Mouse (Mus musculus) G1E (cell line): Measurements from ENCODE around the gene Washc2.

ENCODE experiments used
- GATA2 ChIP-seq: IDR thresholded peaks from 2 replicates; pipeline ENCODE4 v1.6.1; 2012; ENCODE audit warnings: low read depth, low read length, inconsistent platforms, borderline replicate concordance
- POLR2AphosphoS5 ChIP-seq: IDR thresholded peaks from 2 replicates; pipeline ENCODE4 v1.6.1; 2012; ENCODE audit warnings: low read depth, low read length, inconsistent platforms; ENCODE audit not compliant: insufficient replicate concordance

DNA sequence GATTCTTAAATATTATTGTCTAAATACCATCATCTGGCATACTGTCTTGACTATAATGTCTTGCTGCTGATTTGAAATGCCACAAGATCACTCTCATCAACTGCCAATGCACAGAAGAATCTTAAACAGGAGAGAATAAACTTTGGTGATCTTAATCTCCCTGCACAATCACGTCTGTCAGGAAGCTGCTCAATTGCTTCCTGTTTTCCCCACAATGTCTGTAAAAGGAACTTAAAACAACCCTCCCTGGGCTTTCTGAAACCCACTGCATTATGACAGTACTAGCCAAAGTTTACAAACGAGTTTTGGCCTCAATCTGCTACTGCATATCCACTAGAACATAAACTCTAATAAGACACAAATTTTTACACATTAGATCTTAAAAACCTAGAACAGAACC, 21.4 kb upstream of the Washc2 start:
- TF ChIP-seq POLR2AphosphoS5 (no peak), GATA2 (no peak)
